Mouse (Mus musculus): ENCODE measurements around the gene Smg5. TPM values are rescaled to one million over a fixed set of nuclear protein-coding genes. Genes with fewer than 3 reads are reported as not detected.
A peak's percentile ranks its signal among the peaks of the same experiment; 100 is the strongest.
"Not testable (repeated sequence)": the region's sequence is repeated elsewhere in the genome, so short reads cannot be mapped to it uniquely, and the experiment has no call there.

Smg5 gene
- polyA plus RNA-seq, 1 experiment, result 84.2 TPM

GRCm38 (mm10) chr3:88361096-88361495, 25.0 kb downstream of the Smg5 start:
- H3K4me1 ChIP-seq (ENCODE audit: control insufficient read depth, insufficient read depth, low read length), result peaks cover 3% of the 10 kb centered on the region
- TF ChIP-seq POLR2A (IDR thresholded peaks at IDR 0.05; ENCODE audit: insufficient read depth, low read length), result no peak
- TF ChIP-seq CTCF (IDR thresholded peaks at IDR 0.05; ENCODE audit: low read depth, low read length), result no peak
- TF ChIP-seq EP300 (IDR thresholded peaks at IDR 0.05; ENCODE audit: insufficient read depth, low read depth, low read length), result no peak

GRCm38 (mm10) chr3:88361612-88362313, 25.7 kb downstream of the Smg5 start:
- no peak overlapping the region for H3K9ac ChIP-seq (ENCODE audit: low read depth, poor library complexity, severe bottlenecking)
- peaks cover 3% of the 10 kb centered on the region for H3K4me1 ChIP-seq (ENCODE audit: control insufficient read depth, insufficient read depth, low read length)
- no peak overlapping the region for H3K4me3 ChIP-seq (ENCODE audit: low read depth, low read length)
- peaks cover 45% of the 10 kb centered on the region for H3K36me3 ChIP-seq (ENCODE audit: control insufficient read depth, insufficient read depth, low read length, poor library complexity, severe bottlenecking)
- H3K27me3 ChIP-seq (ENCODE audit: control insufficient read depth, insufficient read depth, low read length, poor library complexity, severe bottlenecking), result no peaks in the 10 kb centered on the region
- H3K27ac ChIP-seq (ENCODE audit: insufficient read depth, low read length), result no peak overlapping the region
- no peak for TF ChIP-seq POLR2A (IDR thresholded peaks at IDR 0.05; ENCODE audit: insufficient read depth, low read length)
- no peak for TF ChIP-seq EP300 (IDR thresholded peaks at IDR 0.05; ENCODE audit: insufficient read depth, low read depth, low read length)
- no peak for TF ChIP-seq CTCF (IDR thresholded peaks at IDR 0.05; ENCODE audit: low read depth, low read length)
- H3K9me3 ChIP-seq (replicated peaks; ENCODE audit: control insufficient read depth, insufficient read depth, low read length, poor library complexity, severe bottlenecking), result no peaks in the 10 kb centered on the region

More at GRCm38 (mm10) chr3:88361096-88361495, 25.0 kb downstream of the Smg5 start:
- H3K27ac ChIP-seq (ENCODE audit: insufficient read depth, low read length), result no peak overlapping the region
- peaks cover 51% of the 10 kb centered on the region for H3K36me3 ChIP-seq (ENCODE audit: control insufficient read depth, insufficient read depth, low read length, poor library complexity, severe bottlenecking)
- H3K4me3 ChIP-seq (ENCODE audit: low read depth, low read length), result no peak overlapping the region
- H3K9ac ChIP-seq (ENCODE audit: low read depth, poor library complexity, severe bottlenecking), result no peak overlapping the region
- H3K9me3 ChIP-seq (replicated peaks; ENCODE audit: control insufficient read depth, insufficient read depth, low read length, poor library complexity, severe bottlenecking), result no peaks in the 10 kb centered on the region
- H3K27me3 ChIP-seq (ENCODE audit: control insufficient read depth, insufficient read depth, low read length, poor library complexity, severe bottlenecking), result no peaks in the 10 kb centered on the region

- TF ChIP-seq EP300 (IDR thresholded peaks at IDR 0.05; ENCODE audit: insufficient read depth, low read depth, low read length) (no peak), CTCF (IDR thresholded peaks at IDR 0.05; ENCODE audit: low read depth, low read length) (no peak), POLR2A (IDR thresholded peaks at IDR 0.05; ENCODE audit: insufficient read depth, low read length) (no peak)
- no peak overlapping the region for H3K9ac ChIP-seq (ENCODE audit: low read depth, poor library complexity, severe bottlenecking)
- H3K27me3 ChIP-seq (ENCODE audit: control insufficient read depth, insufficient read depth, low read length, poor library complexity, severe bottlenecking), result no peaks in the 10 kb centered on the region
- H3K4me3 ChIP-seq (ENCODE audit: low read depth, low read length), result no peak overlapping the region
- no peaks in the 10 kb centered on the region for H3K9me3 ChIP-seq (replicated peaks; ENCODE audit: control insufficient read depth, insufficient read depth, low read length, poor library complexity, severe bottlenecking)
- H3K27ac ChIP-seq (ENCODE audit: insufficient read depth, low read length), result no peak overlapping the region
- peaks cover 26% of the 10 kb centered on the region for H3K36me3 ChIP-seq (ENCODE audit: control insufficient read depth, insufficient read depth, low read length, poor library complexity, severe bottlenecking)
- peaks cover 3% of the 10 kb centered on the region for H3K4me1 ChIP-seq (ENCODE audit: control insufficient read depth, insufficient read depth, low read length)
Measured at GRCm38 (mm10) chr3:88363700-88364099, 27.6 kb downstream of the Smg5 start.

GRCm38 (mm10) chr3:88364337-88364736, 28.3 kb downstream of the Smg5 start, which contains the start of gene Paqr6:
TSS of gene Paqr6 (plus strand) at chr3:88364584.
- no peak for TF ChIP-seq CTCF (IDR thresholded peaks at IDR 0.05; ENCODE audit: low read depth, low read length)
- Histone ChIP-seq H3K4me3 (ENCODE audit: low read depth, low read length) (peak within 1 kb of the TSS; percentile 27), H3K4me1 (ENCODE audit: control insufficient read depth, insufficient read depth, low read length) (peaks cover 3% of the 10 kb centered on the region), H3K27me3 (ENCODE audit: control insufficient read depth, insufficient read depth, low read length, poor library complexity, severe bottlenecking) (no peaks in the 10 kb centered on the region), H3K9me3 (replicated peaks; ENCODE audit: control insufficient read depth, insufficient read depth, low read length, poor library complexity, severe bottlenecking) (0 out of 2 replicates have a peak, but pooled peaks cover under 1% of the 10 kb centered on the region), H3K36me3 (ENCODE audit: control insufficient read depth, insufficient read depth, low read length, poor library complexity, severe bottlenecking) (peaks cover 20% of the 10 kb centered on the region), H3K9ac (ENCODE audit: low read depth, poor library complexity, severe bottlenecking) (peak within 1 kb of the TSS; percentile 48), H3K27ac (ENCODE audit: insufficient read depth, low read length) (no peak within 1 kb of the TSS)

GRCm38 (mm10) chr3:88365705-88366361, 29.8 kb downstream of the Smg5 start:
- peaks cover 5% of the 10 kb centered on the region for H3K36me3 ChIP-seq (ENCODE audit: control insufficient read depth, insufficient read depth, low read length, poor library complexity, severe bottlenecking)
- H3K4me3 ChIP-seq (ENCODE audit: low read depth, low read length), result peak overlapping the region; percentile 29
- H3K9me3 ChIP-seq (replicated peaks; ENCODE audit: control insufficient read depth, insufficient read depth, low read length, poor library complexity, severe bottlenecking), result peaks cover 8% of the 10 kb centered on the region
- H3K27me3 ChIP-seq (ENCODE audit: control insufficient read depth, insufficient read depth, low read length, poor library complexity, severe bottlenecking), result no peaks in the 10 kb centered on the region
- peaks cover 3% of the 10 kb centered on the region for H3K4me1 ChIP-seq (ENCODE audit: control insufficient read depth, insufficient read depth, low read length)
- TF ChIP-seq CTCF (IDR thresholded peaks at IDR 0.05; ENCODE audit: low read depth, low read length) (peak; percentile 23), EP300 (IDR thresholded peaks at IDR 0.05; ENCODE audit: insufficient read depth, low read depth, low read length) (no peak)
- H3K9ac ChIP-seq (ENCODE audit: low read depth, poor library complexity, severe bottlenecking), result no peak overlapping the region
- no peak overlapping the region for H3K27ac ChIP-seq (ENCODE audit: insufficient read depth, low read length)

- not testable (repeated sequence) for H3K9ac ChIP-seq (ENCODE audit: low read depth, poor library complexity, severe bottlenecking); H3K27ac ChIP-seq (ENCODE audit: insufficient read depth, low read length); H3K4me1 ChIP-seq (ENCODE audit: control insufficient read depth, insufficient read depth, low read length); H3K27me3 ChIP-seq (ENCODE audit: control insufficient read depth, insufficient read depth, low read length, poor library complexity, severe bottlenecking); H3K4me3 ChIP-seq (ENCODE audit: low read depth, low read length); H3K36me3 ChIP-seq (ENCODE audit: control insufficient read depth, insufficient read depth, low read length, poor library complexity, severe bottlenecking)
- H3K9me3 ChIP-seq (replicated peaks; ENCODE audit: control insufficient read depth, insufficient read depth, low read length, poor library complexity, severe bottlenecking), result peaks cover 12% of the 10 kb centered on the region
Measured at GRCm38 (mm10) chr3:88366830-88367428, 30.9 kb downstream of the Smg5 start.

- H3K36me3 ChIP-seq (ENCODE audit: control insufficient read depth, insufficient read depth, low read length, poor library complexity, severe bottlenecking); H3K4me1 ChIP-seq (ENCODE audit: control insufficient read depth, insufficient read depth, low read length); H3K27ac ChIP-seq (ENCODE audit: insufficient read depth, low read length); H3K9ac ChIP-seq (ENCODE audit: low read depth, poor library complexity, severe bottlenecking); H3K27me3 ChIP-seq (ENCODE audit: control insufficient read depth, insufficient read depth, low read length, poor library complexity, severe bottlenecking); H3K4me3 ChIP-seq (ENCODE audit: low read depth, low read length): not testable (repeated sequence)
- H3K9me3 ChIP-seq (replicated peaks; ENCODE audit: control insufficient read depth, insufficient read depth, low read length, poor library complexity, severe bottlenecking), result peaks cover 12% of the 10 kb centered on the region
Measured at GRCm38 (mm10) chr3:88367517-88367916, 31.5 kb downstream of the Smg5 start.

GRCm38 (mm10) chr3:88368511-88368910, 32.5 kb downstream of the Smg5 start:
- H3K27ac ChIP-seq (ENCODE audit: insufficient read depth, low read length); H3K36me3 ChIP-seq (ENCODE audit: control insufficient read depth, insufficient read depth, low read length, poor library complexity, severe bottlenecking); H3K4me1 ChIP-seq (ENCODE audit: control insufficient read depth, insufficient read depth, low read length); H3K4me3 ChIP-seq (ENCODE audit: low read depth, low read length); H3K9ac ChIP-seq (ENCODE audit: low read depth, poor library complexity, severe bottlenecking); H3K27me3 ChIP-seq (ENCODE audit: control insufficient read depth, insufficient read depth, low read length, poor library complexity, severe bottlenecking): not testable (repeated sequence)
- H3K9me3 ChIP-seq (replicated peaks; ENCODE audit: control insufficient read depth, insufficient read depth, low read length, poor library complexity, severe bottlenecking), result peaks cover 12% of the 10 kb centered on the region

All from ES-Bruce4 (cell line).